Mouse (Mus musculus) limb, embryonic 15.5 days (tissue): ENCODE data around the gene 6030452D12Rik. TPM values are rescaled to one million over a fixed set of nuclear protein-coding genes. Genes with fewer than 3 reads are reported as not detected.

ENCODE experiments used
- ATAC-seq: fragments of 200-750 bp; cut with Nextera tagmentation; 2 replicates; pipeline ENCODE4 v1.8.0; 2017; ENCODE audit warnings: low read depth, moderate TSS enrichment; ENCODE audit not compliant: insufficient number of reproducible peaks, low FRiP score, low TSS enrichment
- H3K27ac ChIP-seq: fragments of 300-500 bp; sonication (generic); 2 replicates; pipeline ENCODE4 v1.5.1; 2015; ENCODE audit warnings: moderate library complexity, mild to moderate bottlenecking, inconsistent platforms
- H3K27me3 ChIP-seq: fragments of 300-500 bp; sonication (generic); 2 replicates; pipeline ENCODE4 v1.6.1; 2015; ENCODE audit warnings: inconsistent platforms
- H3K36me3 ChIP-seq: fragments of 300-500 bp; sonication (generic); 2 replicates; pipeline ENCODE4 v1.6.1; 2015; ENCODE audit warnings: inconsistent platforms
- H3K4me1 ChIP-seq: fragments of 300-500 bp; sonication (generic); 2 replicates; pipeline ENCODE4 v1.6.1; 2015; ENCODE audit warnings: inconsistent platforms
- H3K4me2 ChIP-seq: fragments of 300-500 bp; sonication (generic); 2 replicates; pipeline ENCODE4 v1.6.1; 2015; ENCODE audit warnings: mild to moderate bottlenecking, inconsistent platforms
- H3K4me3 ChIP-seq: fragments of 300-500 bp; sonication (generic); 2 replicates; pipeline ENCODE4 v1.5.1; 2015; ENCODE audit warnings: mild to moderate bottlenecking, inconsistent platforms
- H3K9ac ChIP-seq: fragments of 300-500 bp; sonication (generic); 2 replicates; pipeline ENCODE4 v1.6.1; 2015; ENCODE audit warnings: inconsistent platforms
- H3K9me3 ChIP-seq: fragments of 300-500 bp; sonication (generic); 2 replicates; pipeline ENCODE4 v1.6.1; 2016; ENCODE audit warnings: inconsistent platforms
- WGBS: fragments of 180-500 bp; shearing (Covaris S2); methylation state at CpG from one replicate; pipeline ENCODE4 v1.1.7; 2015; 5-methylcytosine and 5-hydroxymethylcytosine counted together
- polyA plus RNA-seq: library from polyadenylated mRNA; unstranded; fragments of >200 nt; fragmentation: Nextera tagmentation; extraction: Ambion mirVana; gene quantifications from 2 replicates; pipeline ENCODE4 v1.2.1, GENCODE M21; 2015

6030452D12Rik gene
- polyA plus RNA-seq, 1 experiment from 2014 or later = not detected

- H3K27me3 ChIP-seq = no peaks in the 10 kb centered on the region; the same call in 1 of the 2 replicates
- no peak for ATAC-seq
- H3K4me2 ChIP-seq = peak overlapping the region; percentile 67
- H3K36me3 ChIP-seq = no peaks in the 10 kb centered on the region
- no peaks in the 10 kb centered on the region for H3K9me3 ChIP-seq
- 0 out of 2 replicates have a peak overlapping the region, but pooled peaks have one; percentile 11 for H3K9ac ChIP-seq
- H3K4me1 ChIP-seq = peaks cover 52% of the 10 kb centered on the region
- H3K4me3 ChIP-seq = peak overlapping the region; percentile 31
- WGBS = 2% methylated on average over 30 of the region's 30 CpGs
- H3K27ac ChIP-seq = peak overlapping the region; percentile 57; the same call in 1 of the 2 replicates
These were observed 7.5 kb downstream of the 6030452D12Rik start for GRCm38 (mm10) chr8:106507761-106508331.

GRCm38 (mm10) chr8:106508456-106508855 is 8.1 kb downstream of the 6030452D12Rik start:
- H3K4me3 ChIP-seq = peak overlapping the region; percentile 31; the same call in 1 of the 2 replicates
- H3K27me3 ChIP-seq = no peaks in the 10 kb centered on the region; the same call in 1 of the 2 replicates
- no peaks in the 10 kb centered on the region for H3K9me3 ChIP-seq
- no peaks in the 10 kb centered on the region for H3K36me3 ChIP-seq
- no peak overlapping the region for H3K27ac ChIP-seq
- ATAC-seq = no peak
- H3K4me2 ChIP-seq = 0 out of 2 replicates have a peak overlapping the region, but pooled peaks have one; percentile 67
- H3K4me1 ChIP-seq = peaks cover 57% of the 10 kb centered on the region
- WGBS = 28% methylated on average over 3 of the region's 3 CpGs
- no peak overlapping the region for H3K9ac ChIP-seq

GRCm38 (mm10) chr8:106509079-106509780 is 8.9 kb downstream of the 6030452D12Rik start:
- Histone ChIP-seq H3K9me3 (no peaks in the 10 kb centered on the region), H3K36me3 (no peaks in the 10 kb centered on the region), H3K4me2 (no peak overlapping the region), H3K9ac (no peak overlapping the region), H3K27ac (no peak overlapping the region), H3K4me3 (no peak overlapping the region), H3K4me1 (peaks cover 61% of the 10 kb centered on the region), H3K27me3 (no peaks in the 10 kb centered on the region; the same call in 1 of the 2 replicates)
- WGBS = 72% methylated on average over 8 of the region's 8 CpGs
- no peak for ATAC-seq

- Histone ChIP-seq H3K36me3 (0 out of 2 replicates have a peak, but pooled peaks cover 4% of the 10 kb centered on the region), H3K27ac (peak within 1 kb of the TSS; percentile 87), H3K4me2 (peak within 1 kb of the TSS; percentile 84), H3K9ac (peak within 1 kb of the TSS; percentile 39), H3K9me3 (no peaks in the 10 kb centered on the region), H3K4me1 (peaks cover 56% of the 10 kb centered on the region), H3K27me3 (no peaks in the 10 kb centered on the region; the same call in 1 of the 2 replicates), H3K4me3 (peak within 1 kb of the TSS; percentile 53)
- ATAC-seq = peak; percentile 54; the same call in 1 of the 2 replicates
- WGBS = 1% methylated on average over 34 of the region's 34 CpGs
These were observed 10.1 kb downstream of the 6030452D12Rik start, which contains the start of gene Cdh3 for GRCm38 (mm10) chr8:106510365-106510975. TSS of gene Cdh3 (plus strand) at chr8:106510891.

- 0 out of 2 replicates have a peak, but pooled peaks cover 4% of the 10 kb centered on the region for H3K36me3 ChIP-seq
- H3K27me3 ChIP-seq = no peaks in the 10 kb centered on the region; the same call in 1 of the 2 replicates
- ATAC-seq = 0 out of 2 replicates have a peak, but pooled peaks have one; percentile 44
- H3K9ac ChIP-seq = peak overlapping the region; percentile 39
- H3K9me3 ChIP-seq = no peaks in the 10 kb centered on the region
- WGBS = under 1% methylated on average over 22 of the region's 22 CpGs
- peak overlapping the region; percentile 53 for H3K4me3 ChIP-seq
- peak overlapping the region; percentile 84 for H3K4me2 ChIP-seq
- H3K27ac ChIP-seq = peak overlapping the region; percentile 87
- peaks cover 55% of the 10 kb centered on the region for H3K4me1 ChIP-seq
These were observed 10.8 kb downstream of the 6030452D12Rik start for GRCm38 (mm10) chr8:106511065-106511501.

GRCm38 (mm10) chr8:106511531-106512041 is 11.3 kb downstream of the 6030452D12Rik start:
- peak overlapping the region; percentile 53 for H3K4me3 ChIP-seq
- peak overlapping the region; percentile 84 for H3K4me2 ChIP-seq
- 0% methylated on average over 29 of the region's 30 CpGs for WGBS
- H3K27ac ChIP-seq = peak overlapping the region; percentile 87
- H3K36me3 ChIP-seq = 0 out of 2 replicates have a peak, but pooled peaks cover 4% of the 10 kb centered on the region
- no peaks in the 10 kb centered on the region for H3K9me3 ChIP-seq
- no peak for ATAC-seq
- peak overlapping the region; percentile 39 for H3K9ac ChIP-seq
- peaks cover 55% of the 10 kb centered on the region for H3K4me1 ChIP-seq
- H3K27me3 ChIP-seq = no peaks in the 10 kb centered on the region; the same call in 1 of the 2 replicates

GRCm38 (mm10) chr8:106512475-106513150 is 12.3 kb downstream of the 6030452D12Rik start:
- no peaks in the 10 kb centered on the region for H3K9me3 ChIP-seq
- no peak overlapping the region for H3K9ac ChIP-seq
- ATAC-seq = peak; percentile 77
- peak overlapping the region; percentile 84 for H3K4me2 ChIP-seq
- WGBS = 14% methylated on average over 7 of the region's 7 CpGs
- H3K36me3 ChIP-seq = 0 out of 2 replicates have a peak, but pooled peaks cover 4% of the 10 kb centered on the region
- peak overlapping the region; percentile 53 for H3K4me3 ChIP-seq
- H3K27ac ChIP-seq = peak overlapping the region; percentile 87
- H3K4me1 ChIP-seq = peaks cover 51% of the 10 kb centered on the region
- H3K27me3 ChIP-seq = no peaks in the 10 kb centered on the region; the same call in 1 of the 2 replicates

GRCm38 (mm10) chr8:106515946-106516479 is 15.7 kb downstream of the 6030452D12Rik start:
- 0 out of 2 replicates have a peak, but pooled peaks cover 4% of the 10 kb centered on the region for H3K36me3 ChIP-seq
- H3K4me3 ChIP-seq = no peak overlapping the region
- 31% methylated on average over 1 of the region's 1 CpGs for whole genome bisulfite sequencing
- H3K9ac ChIP-seq = no peak overlapping the region
- no peak for ATAC-seq
- no peaks in the 10 kb centered on the region for H3K27me3 ChIP-seq
- H3K4me1 ChIP-seq = peaks cover 54% of the 10 kb centered on the region
- H3K9me3 ChIP-seq = no peaks in the 10 kb centered on the region
- H3K27ac ChIP-seq = no peak overlapping the region
- no peak overlapping the region for H3K4me2 ChIP-seq

- Histone ChIP-seq H3K4me2 (no peak overlapping the region), H3K4me3 (no peak overlapping the region), H3K9me3 (no peaks in the 10 kb centered on the region), H3K9ac (no peak overlapping the region), H3K36me3 (0 out of 2 replicates have a peak, but pooled peaks cover 4% of the 10 kb centered on the region), H3K4me1 (peaks cover 54% of the 10 kb centered on the region), H3K27ac (no peak overlapping the region), H3K27me3 (no peaks in the 10 kb centered on the region)
- no peak for ATAC-seq
- 30% methylated on average over 2 of the region's 2 CpGs for whole genome bisulfite sequencing
These were observed 16.3 kb downstream of the 6030452D12Rik start for GRCm38 (mm10) chr8:106516581-106516980.

GRCm38 (mm10) chr8:106518763-106519162 is 18.4 kb downstream of the 6030452D12Rik start:
- no peaks in the 10 kb centered on the region for H3K9me3 ChIP-seq
- no peak overlapping the region for H3K4me2 ChIP-seq
- H3K4me3 ChIP-seq = no peak overlapping the region
- H3K27ac ChIP-seq = no peak overlapping the region
- H3K27me3 ChIP-seq = no peaks in the 10 kb centered on the region
- 5% methylated on average over 3 of the region's 3 CpGs for WGBS
- no peak for ATAC-seq
- H3K9ac ChIP-seq = no peak overlapping the region
- H3K36me3 ChIP-seq = 0 out of 2 replicates have a peak, but pooled peaks cover 4% of the 10 kb centered on the region
- H3K4me1 ChIP-seq = peaks cover 49% of the 10 kb centered on the region
